Mouse (Mus musculus): ENCODE results near the gene Tmem87a. TPM values are rescaled to one million over a fixed set of nuclear protein-coding genes. Genes with fewer than 3 reads are reported as not detected.
A peak's percentile ranks its signal among the peaks of the same experiment; 100 is the strongest.

Gene Tmem87a
- total and polyA plus RNA-seq, 3 experiments = 23.9 to 28.0 TPM; not detected in 1

- no peak for TF ChIP-seq RCOR1 (IDR thresholded peaks at IDR 0.05; ENCODE audit: low read depth, low read length)
- no peak for TF ChIP-seq MAFK (IDR thresholded peaks at IDR 0.05; ENCODE audit: borderline replicate concordance, low read depth, low read length)
- TF ChIP-seq MXI1 (IDR thresholded peaks at IDR 0.05; ENCODE audit: low read depth, low read length) = peak; percentile 79; the same call in 1 of the 2 replicates
- peak; percentile 50 for TF ChIP-seq SIN3A (IDR thresholded peaks at IDR 0.05; ENCODE audit: low read length)
Measured at GRCm38 (mm10) chr2:120403986-120404822, at the start of gene Tmem87a (continued).

DNA sequence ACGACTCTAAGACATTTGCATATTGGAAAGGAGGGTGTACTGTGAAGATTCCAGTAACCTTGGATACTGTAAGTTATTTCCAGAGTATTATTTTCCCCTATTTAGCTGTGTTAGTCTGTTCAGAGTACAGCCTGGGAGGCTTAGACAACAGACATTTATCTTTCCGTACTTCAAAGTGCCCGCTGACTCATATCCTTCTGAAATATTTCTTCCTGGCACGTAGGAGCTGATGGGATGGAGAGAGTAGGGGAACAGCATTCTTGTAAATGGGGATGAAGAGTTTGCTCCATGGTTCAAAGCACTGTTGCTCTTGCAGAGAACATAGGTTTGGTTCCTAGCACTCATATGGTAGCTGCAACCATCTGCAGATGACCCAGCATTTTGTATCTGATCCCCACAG lies 48.7 kb upstream of the Tmem87a start:
- TF ChIP-seq RAD21 (IDR thresholded peaks at IDR 0.05; ENCODE audit: low read depth, low read length) (no peak), MXI1 (IDR thresholded peaks at IDR 0.05; ENCODE audit: low read depth, low read length) (no peak)
- Histone ChIP-seq H3K36me3 (ENCODE audit: control insufficient read depth in 1 of 2, insufficient read depth in 2 of 2, low read length in 2 of 2) (peaks cover 0 to 3% of the 10 kb centered on the region in 2 experiments; a peak in 2 of 4 replicates), H3K9me3 (replicated peaks; ENCODE audit: insufficient read depth, low read length) (no peaks in the 10 kb centered on the region), H3K4me3 (ENCODE audit: control insufficient read depth in 1 of 2, insufficient read depth in 1 of 2, low read depth in 2 of 2, low read length in 2 of 2) (no peak overlapping the region), H3K27ac (ENCODE audit: control insufficient read depth, low read depth, low read length) (no peak overlapping the region), H3K27me3 (ENCODE audit: control insufficient read depth in 1 of 2, insufficient read depth in 2 of 2, low read length in 2 of 2) (no peaks in the 10 kb centered on the region), H3K9ac (ENCODE audit: control insufficient read depth, low read depth, low read length, poor library complexity, severe bottlenecking) (no peak overlapping the region), H3K79me2 (ENCODE audit: control insufficient read depth, insufficient read depth, low read length, poor library complexity) (no peaks in the 10 kb centered on the region), H3K4me1 (ENCODE audit: control insufficient read depth in 1 of 2, insufficient read depth in 2 of 2, low read length in 2 of 2) (peaks cover 0 to 2% of the 10 kb centered on the region in 2 experiments; a peak in 1 of 4 replicates)
- no peak for DNase-seq (ENCODE audit: low read depth, low spot score)

DNA sequence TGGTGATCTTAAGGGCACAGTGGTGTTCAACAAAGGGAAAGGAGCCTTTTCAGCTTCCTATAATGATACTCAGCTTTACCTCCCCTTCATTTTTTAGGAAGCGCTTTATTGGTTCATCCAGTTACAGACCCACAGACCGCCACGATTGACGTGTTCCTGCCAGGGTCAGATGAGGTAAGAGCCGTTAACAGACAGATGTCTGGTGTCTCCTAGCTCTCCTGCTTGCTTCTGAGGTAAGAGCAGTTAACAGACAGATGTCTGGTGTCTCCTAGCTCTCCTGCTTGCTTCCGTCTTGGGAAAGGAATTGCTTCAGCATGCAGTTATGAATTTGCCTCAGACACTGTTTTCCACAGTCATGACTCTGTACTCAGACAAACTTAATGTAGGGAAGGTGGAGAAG lies 46.8 kb upstream of the Tmem87a start:
- no peaks in the 10 kb centered on the region for H3K27me3 ChIP-seq (ENCODE audit: control insufficient read depth in 1 of 2, insufficient read depth in 2 of 2, low read length in 2 of 2)
- no peak overlapping the region for H3K27ac ChIP-seq (ENCODE audit: control insufficient read depth, low read depth, low read length)
- no peak overlapping the region for H3K9ac ChIP-seq (ENCODE audit: control insufficient read depth, low read depth, low read length, poor library complexity, severe bottlenecking)
- no peaks in the 10 kb centered on the region for H3K79me2 ChIP-seq (ENCODE audit: control insufficient read depth, insufficient read depth, low read length, poor library complexity)
- no peaks in the 10 kb centered on the region for H3K9me3 ChIP-seq (replicated peaks; ENCODE audit: insufficient read depth, low read length)
- TF ChIP-seq GABPA (IDR thresholded peaks at IDR 0.05; ENCODE audit: low read depth, low read length) (no peak), SIN3A (IDR thresholded peaks at IDR 0.05; ENCODE audit: low read length) (no peak), USF2 (IDR thresholded peaks at IDR 0.05; ENCODE audit: borderline replicate concordance in 1 of 2, insufficient read depth in 1 of 2, low read depth in 1 of 2, low read length in 2 of 2) (no peak), GATA1 (IDR thresholded peaks at IDR 0.05; ENCODE audit: low read depth, low read length) (no peak), E2F4 (IDR thresholded peaks at IDR 0.05; ENCODE audit: borderline replicate concordance, low read depth, low read length) (no peak), KAT2A (conservative IDR thresholded peaks at IDR 0.05; ENCODE audit: low read depth, low read length) (no peak), TBP (IDR thresholded peaks at IDR 0.05; ENCODE audit: low read depth, low read length) (no peak), ZC3H11A (IDR thresholded peaks at IDR 0.05; ENCODE audit: low read depth, low read length) (no peak)
- peaks cover 6 to 7% of the 10 kb centered on the region in 2 experiments; a peak in 3 of 4 replicates for H3K4me1 ChIP-seq (ENCODE audit: control insufficient read depth in 1 of 2, insufficient read depth in 2 of 2, low read length in 2 of 2)
- H3K4me3 ChIP-seq (ENCODE audit: control insufficient read depth in 1 of 2, insufficient read depth in 1 of 2, low read depth in 2 of 2, low read length in 2 of 2) = no peak overlapping the region
- peaks cover 0 to 12% of the 10 kb centered on the region in 2 experiments; a peak in 2 of 4 replicates for H3K36me3 ChIP-seq (ENCODE audit: control insufficient read depth in 1 of 2, insufficient read depth in 2 of 2, low read length in 2 of 2)
- DNase-seq (ENCODE audit: low read depth, low spot score) = no peak

Data from MEL (cell line).